Comparison of ENCODE assay signal across 24 mouse cellular contexts in the genomic region with DNA sequence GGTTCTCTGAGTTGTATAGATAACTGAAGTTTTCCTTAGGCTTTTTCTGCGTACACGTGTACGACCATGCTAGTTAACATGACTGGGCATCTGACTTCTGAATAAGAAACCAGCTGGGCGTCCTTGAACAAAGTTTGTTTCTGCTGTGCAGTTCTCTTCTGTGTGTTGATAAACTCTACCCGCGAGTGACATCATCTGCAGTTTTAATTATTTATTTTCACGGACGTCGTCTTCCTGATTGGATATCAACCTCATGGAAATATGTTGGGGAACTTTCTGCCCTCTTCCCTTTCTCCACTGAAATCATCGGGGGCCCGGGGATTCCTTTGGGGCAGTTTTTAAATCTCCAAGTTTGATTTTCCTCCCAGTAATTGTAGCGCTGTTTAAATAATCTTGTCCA. TPM values are rescaled to one million over a fixed set of nuclear protein-coding genes. Genes with fewer than 3 reads are reported as not detected.
DNase-seq lines count a peak whose midpoint lies in the region; ATAC-seq and TF ChIP-seq lines count a peak whose summit lies in the region.
"Had no signal": no experiment of that assay in that cellular context is flagged by ENCODE, and none has a peak within 500 bp of the region (broad histone marks: within the 10 kb centered on the region; RNA-seq: fewer than 3 reads in every experiment).

No protein-coding gene starts in this region.

- no peak overlapping the region for H3K4me3 ChIP-seq in heart, embryonic 13.5 days
- no peak overlapping the region for H3K4me3 ChIP-seq in lung, embryonic 14.5 days (ENCODE audit: low read depth, low read length)
- no peak overlapping the region for H3K4me3 ChIP-seq in intestine, embryonic 15.5 days (replicated peaks)
- no peak overlapping the region for H3K4me3 ChIP-seq in stomach, embryonic 14.5 days (ENCODE audit: low read depth, low read length)
- no peak overlapping the region for H3K4me3 ChIP-seq in midbrain, embryonic 15.5 days
- H3K4me3 ChIP-seq: forebrain, embryonic 12.5 days; heart, embryonic 15.5 days; liver, embryonic 12.5 days; megakaryocyte, embryonic 14.5 days; midbrain, embryonic 12.5 days; neural tube, embryonic 13.5 days had no signal

- TF ChIP-seq CTCF in lung, embryonic 14.5 days (IDR thresholded peaks at IDR 0.05; ENCODE audit: low read depth) = no peak

- H3K36me3 ChIP-seq in heart, embryonic 13.5 days = peaks cover 14% of the 10 kb centered on the region
- H3K36me3 ChIP-seq in lung, embryonic 14.5 days (ENCODE audit: insufficient read depth) = no peaks in the 10 kb centered on the region
- H3K36me3 ChIP-seq in intestine, embryonic 15.5 days = 0 out of 2 replicates have a peak, but pooled peaks cover 4% of the 10 kb centered on the region
- no peaks in the 10 kb centered on the region for H3K36me3 ChIP-seq in stomach, embryonic 14.5 days (ENCODE audit: control insufficient read depth, insufficient read depth, low read length)
- no peaks in the 10 kb centered on the region for H3K36me3 ChIP-seq in midbrain, embryonic 15.5 days (replicated peaks)
- H3K36me3 ChIP-seq: forebrain, embryonic 12.5 days; heart, embryonic 15.5 days; liver, embryonic 12.5 days; midbrain, embryonic 12.5 days; neural tube, embryonic 13.5 days had no signal

- 66% methylated on average over 12 of the region's 12 CpGs for WGBS in heart, embryonic 13.5 days
- 53% methylated on average over 12 of the region's 12 CpGs for WGBS in lung, embryonic 14.5 days
- 54% methylated on average over 12 of the region's 12 CpGs for WGBS in intestine, embryonic 15.5 days
- WGBS in stomach, embryonic 14.5 days = 42% methylated on average over 12 of the region's 12 CpGs
- 88% methylated on average over 12 of the region's 12 CpGs for WGBS in midbrain, embryonic 15.5 days

- no peak for ATAC-seq in heart, embryonic 13.5 days (ENCODE audit: extremely low read depth, insufficient number of reproducible peaks, low FRiP score, low TSS enrichment)
- no peak for ATAC-seq in lung, embryonic 14.5 days (ENCODE audit: insufficient read depth)
- peak; percentile 24; the same call in 1 of the 2 replicates for ATAC-seq in intestine, embryonic 15.5 days
- ATAC-seq in stomach, embryonic 14.5 days (ENCODE audit: insufficient number of reproducible peaks, insufficient read depth, low FRiP score, low read depth) = no peak
- no peak for ATAC-seq in midbrain, embryonic 15.5 days (replicated peaks)
- ATAC-seq: CD4-positive, CD25-positive, alpha-beta regulatory T cell, adult 4 months; liver, embryonic 12.5 days; liver, postnatal 0 days had no signal

- no peaks in the 10 kb centered on the region for H3K9me3 ChIP-seq in heart, embryonic 13.5 days
- H3K9me3 ChIP-seq in lung, embryonic 14.5 days (ENCODE audit: low read depth, low read length) = no peaks in the 10 kb centered on the region
- no peaks in the 10 kb centered on the region for H3K9me3 ChIP-seq in intestine, embryonic 15.5 days
- H3K9me3 ChIP-seq in stomach, embryonic 14.5 days (ENCODE audit: control insufficient read depth, low read depth, low read length) = no peaks in the 10 kb centered on the region
- no peaks in the 10 kb centered on the region for H3K9me3 ChIP-seq in midbrain, embryonic 15.5 days
- H3K9me3 ChIP-seq: forebrain, embryonic 12.5 days; heart, embryonic 15.5 days; liver, embryonic 12.5 days; megakaryocyte, embryonic 14.5 days; midbrain, embryonic 12.5 days; neural tube, embryonic 13.5 days had no signal

- H3K9ac ChIP-seq in heart, embryonic 13.5 days = no peak overlapping the region
- H3K9ac ChIP-seq in lung, embryonic 14.5 days = no peak overlapping the region
- no peak overlapping the region for H3K9ac ChIP-seq in intestine, embryonic 15.5 days
- no peak overlapping the region for H3K9ac ChIP-seq in stomach, embryonic 14.5 days (replicated peaks; ENCODE audit: low read depth, low read length)
- H3K9ac ChIP-seq in midbrain, embryonic 15.5 days = no peak overlapping the region
- H3K9ac ChIP-seq: forebrain, embryonic 12.5 days; heart, embryonic 15.5 days; hindbrain, embryonic 14.5 days; liver, embryonic 12.5 days; liver, postnatal 0 days; midbrain, embryonic 12.5 days; neural tube, embryonic 13.5 days had no signal

- DNase-seq in heart, adult 9 months (ENCODE audit: low spot score in 2 of 2) = no peak
- DNase-seq in lung, embryonic 14.5 days = peak; percentile 50
- no peak for DNase-seq in lung, postnatal 36 days
- DNase-seq in right cerebral cortex, postnatal 36 days (ENCODE audit: low spot score in 2 of 2) = no peak
- DNase-seq: adrenal gland, postnatal 25 days; cerebellum, adult 18-20 months; cerebellum, postnatal 10 days; gastrocnemius, postnatal 25 days; kidney, adult 8-10 months; layer of hippocampus, postnatal 36 days; left cerebral cortex, postnatal 4 days; liver, postnatal 0 days had no signal

- no peaks in the 10 kb centered on the region for H3K27me3 ChIP-seq in heart, embryonic 13.5 days (replicated peaks)
- no peaks in the 10 kb centered on the region for H3K27me3 ChIP-seq in lung, embryonic 14.5 days (ENCODE audit: insufficient read depth, low read length)
- no peaks in the 10 kb centered on the region for H3K27me3 ChIP-seq in intestine, embryonic 15.5 days (replicated peaks)
- H3K27me3 ChIP-seq in stomach, embryonic 14.5 days (ENCODE audit: control insufficient read depth, insufficient read depth, low read length) = no peaks in the 10 kb centered on the region
- H3K27me3 ChIP-seq in midbrain, embryonic 15.5 days (replicated peaks) = no peaks in the 10 kb centered on the region
- H3K27me3 ChIP-seq: forebrain, embryonic 12.5 days; heart, embryonic 15.5 days; liver, embryonic 12.5 days; megakaryocyte, embryonic 14.5 days; midbrain, embryonic 12.5 days; neural tube, embryonic 13.5 days had no signal

- H3K27ac ChIP-seq in heart, embryonic 13.5 days (replicated peaks) = no peak overlapping the region
- H3K27ac ChIP-seq in lung, embryonic 14.5 days (ENCODE audit: low read depth) = 0 out of 2 replicates have a peak overlapping the region, but pooled peaks have one; percentile 4
- no peak overlapping the region for H3K27ac ChIP-seq in intestine, embryonic 15.5 days
- H3K27ac ChIP-seq in stomach, embryonic 14.5 days (ENCODE audit: low read length) = peak overlapping the region; percentile 40; the same call in 1 of the 2 replicates
- H3K27ac ChIP-seq in midbrain, embryonic 15.5 days = no peak overlapping the region
- H3K27ac ChIP-seq: forebrain, embryonic 12.5 days; heart, embryonic 15.5 days; hindbrain, embryonic 14.5 days; liver, embryonic 12.5 days; midbrain, embryonic 12.5 days; neural tube, embryonic 13.5 days had no signal

- peak overlapping the region; percentile 7; the same call in 1 of the 2 replicates for H3K4me2 ChIP-seq in heart, embryonic 13.5 days
- H3K4me2 ChIP-seq in lung, embryonic 14.5 days = 0 out of 2 replicates have a peak overlapping the region, but pooled peaks have one; percentile 3
- 0 out of 2 replicates have a peak overlapping the region, but pooled peaks have one; percentile 19 for H3K4me2 ChIP-seq in intestine, embryonic 15.5 days (replicated peaks)
- H3K4me2 ChIP-seq in stomach, embryonic 14.5 days (replicated peaks; ENCODE audit: low read depth, low read length) = no peak overlapping the region
- no peak overlapping the region for H3K4me2 ChIP-seq in midbrain, embryonic 15.5 days
- H3K4me2 ChIP-seq: forebrain, embryonic 12.5 days; heart, embryonic 15.5 days; hindbrain, embryonic 14.5 days; liver, embryonic 12.5 days; midbrain, embryonic 12.5 days; neural tube, embryonic 13.5 days had no signal

- peaks cover 48% of the 10 kb centered on the region for H3K4me1 ChIP-seq in heart, embryonic 13.5 days
- H3K4me1 ChIP-seq in lung, embryonic 14.5 days (ENCODE audit: insufficient read depth) = peaks cover 4% of the 10 kb centered on the region
- peaks cover 29% of the 10 kb centered on the region for H3K4me1 ChIP-seq in intestine, embryonic 15.5 days (replicated peaks)
- H3K4me1 ChIP-seq in stomach, embryonic 14.5 days (ENCODE audit: control insufficient read depth, insufficient read depth, low read length) = peaks cover 12% of the 10 kb centered on the region
- H3K4me1 ChIP-seq in midbrain, embryonic 15.5 days = 0 out of 2 replicates have a peak, but pooled peaks cover 3% of the 10 kb centered on the region

RNA-seq across cellular contexts. Expression of a gene that starts 8.1 kb away (rescaled TPM):
- polyA plus RNA-seq in heart, embryonic 13.5 days (2015; fragmentation: Nextera tagmentation; extraction: Ambion mirVana) = 6.8 and 8.2 TPM in 2 replicates
- polyA plus RNA-seq in lung, embryonic 14.5 days (2014; fragmentation: Nextera tagmentation; extraction: Ambion mirVana) = 20.1 and 22.9 TPM in 2 replicates
- 16.9 and 18.4 TPM in 2 replicates for polyA plus RNA-seq in intestine, embryonic 15.5 days (2015; fragmentation: Nextera tagmentation; extraction: Ambion mirVana)
- polyA plus RNA-seq in stomach, embryonic 14.5 days (2014; fragmentation: Nextera tagmentation; extraction: Ambion mirVana) = 26.6 and 26.7 TPM in 2 replicates
- 7.5 and 8.3 TPM in 2 replicates for polyA plus RNA-seq in midbrain, embryonic 15.5 days (2015; fragmentation: Nextera tagmentation; extraction: Ambion mirVana)

Comparison
In these comparisons a context has a peak if more than half of its experiments do, and no peak if none do; other contexts are left out.
1. H3K27ac ChIP-seq: peak in lung, embryonic 14.5 days (single experiment) and stomach, embryonic 14.5 days (single experiment); none in heart, embryonic 13.5 days (single experiment), intestine, embryonic 15.5 days (single experiment) and midbrain, embryonic 15.5 days (single experiment).
2. H3K4me2 ChIP-seq: peak in heart, embryonic 13.5 days (single experiment), lung, embryonic 14.5 days (single experiment) and intestine, embryonic 15.5 days (single experiment); none in stomach, embryonic 14.5 days (single experiment) and midbrain, embryonic 15.5 days (single experiment).